Mouse (Mus musculus) retina, postnatal 1 day (tissue): ENCODE measurements at regions not wholly inside any gene's neighbourhood (a gene's known extent, or its start where the extent isn't known, plus 50 kb on each side); places are given as distances from the start of the nearest gene placed in this dataset.
A peak's percentile ranks its signal among the peaks of the same experiment; 100 is the strongest.

Experiments
- DNase-seq: peaks from one replicate; pipeline ENCODE4 v3.0.0-alpha.2; 2012

DNA sequence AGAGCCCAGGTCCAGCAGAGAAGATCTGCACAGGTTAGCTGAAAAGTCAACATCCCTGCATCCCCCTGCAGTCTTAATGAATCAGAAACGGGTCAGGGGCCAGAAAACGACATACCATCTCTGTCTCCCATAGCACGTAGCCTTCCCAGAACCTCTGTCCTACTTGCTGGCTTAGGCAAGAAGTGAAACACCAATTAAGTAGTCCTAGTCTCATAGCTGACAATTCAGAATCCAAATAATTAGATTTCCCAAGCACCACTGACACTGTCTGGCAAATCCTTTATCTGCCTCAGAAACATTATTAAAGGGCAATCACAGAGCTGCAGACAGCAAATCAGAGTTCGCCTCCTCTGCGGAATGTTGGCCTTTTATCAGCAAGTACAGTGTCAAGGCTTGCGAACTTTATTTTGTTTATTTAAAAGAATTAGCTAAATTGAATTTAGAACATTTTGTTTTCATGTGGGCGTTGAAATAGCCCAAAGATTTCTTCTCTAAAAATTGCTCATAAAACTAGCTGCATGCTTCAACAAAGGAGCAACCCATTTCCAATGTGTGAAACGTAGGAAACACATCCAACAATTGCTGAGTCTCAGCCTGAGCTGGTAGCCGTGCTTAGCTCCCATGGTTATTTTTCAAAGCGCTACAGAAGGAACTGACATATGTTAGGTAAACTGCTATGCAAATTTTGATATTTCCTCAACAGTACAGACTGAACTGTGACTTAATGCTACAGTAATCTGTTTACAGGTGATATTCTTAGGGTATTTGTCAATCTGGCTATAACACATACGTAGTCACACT, 411.2 kb downstream of the Ipo11 start:
- no peak for DNase-seq

DNA sequence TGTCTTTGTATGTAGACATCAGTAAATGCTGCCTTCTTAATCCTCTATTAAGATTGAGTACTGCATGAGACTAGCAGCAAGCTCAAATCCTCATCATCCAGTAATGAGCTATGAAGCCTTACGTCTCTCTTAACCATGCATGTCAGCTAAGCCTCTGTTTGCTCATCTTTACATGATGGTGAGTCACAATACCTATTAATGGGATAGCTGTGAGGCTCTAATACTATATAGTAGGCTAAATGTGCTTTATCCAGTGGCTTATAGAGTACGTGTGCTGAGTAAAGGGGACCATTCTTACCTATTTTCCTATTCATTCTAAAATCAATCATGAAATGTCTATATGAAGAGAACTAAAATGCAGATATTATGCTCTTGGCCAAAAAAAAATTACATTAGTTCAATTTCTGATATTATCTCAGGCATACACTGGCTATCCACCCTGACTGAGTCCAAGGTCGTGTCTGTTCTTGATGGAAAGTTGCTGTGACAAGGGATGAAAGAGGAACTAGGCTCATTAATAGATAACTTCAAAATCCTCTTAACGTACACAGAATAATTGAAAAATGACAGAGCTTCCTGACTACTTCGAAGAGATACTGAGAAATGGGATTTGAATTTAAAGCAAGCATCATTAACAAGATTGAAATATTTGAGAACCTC, 422.1 kb downstream of the Ipo11 start:
- DNase-seq = peak; percentile 37

DNA sequence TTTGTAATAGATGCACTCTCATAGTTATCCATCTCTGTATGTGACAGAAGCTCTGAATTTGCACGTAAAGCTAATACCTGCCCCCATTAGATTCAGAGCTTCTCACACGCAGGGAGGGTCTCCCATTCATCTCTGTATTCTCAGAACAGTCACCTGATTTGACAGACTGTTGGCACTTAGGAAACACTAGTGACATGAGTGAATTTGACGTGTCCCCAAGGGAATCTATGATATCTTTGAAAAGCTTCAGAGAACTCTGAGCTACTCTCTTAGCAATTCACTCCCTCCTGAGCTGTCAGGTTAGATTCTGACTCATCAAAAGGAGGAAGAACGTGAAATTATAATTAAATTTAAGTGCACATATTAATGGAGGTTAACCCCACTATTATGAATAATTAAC, 423.1 kb downstream of the Ipo11 start:
- peak; percentile 31 for DNase-seq

DNA sequence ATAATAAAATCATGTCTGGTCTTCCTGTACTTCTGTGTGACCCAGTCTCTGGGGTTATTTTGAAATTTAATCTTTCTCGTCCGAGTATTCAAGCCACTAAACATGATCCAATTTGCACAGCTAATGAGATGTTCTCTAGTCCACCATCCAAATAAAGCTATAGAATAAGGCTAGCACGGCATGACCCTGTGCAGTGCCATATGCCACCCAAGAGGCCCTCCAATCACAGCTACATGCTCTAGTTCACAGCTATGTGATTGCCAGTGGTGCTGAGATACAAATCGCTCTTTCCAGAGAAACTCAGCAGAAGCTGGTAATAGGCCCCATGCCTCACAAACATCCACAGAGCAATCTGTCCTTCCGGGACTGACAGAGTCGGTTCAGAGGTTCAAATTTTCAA, 426.3 kb downstream of the Ipo11 start:
- DNase-seq = peak; percentile 74

DNA sequence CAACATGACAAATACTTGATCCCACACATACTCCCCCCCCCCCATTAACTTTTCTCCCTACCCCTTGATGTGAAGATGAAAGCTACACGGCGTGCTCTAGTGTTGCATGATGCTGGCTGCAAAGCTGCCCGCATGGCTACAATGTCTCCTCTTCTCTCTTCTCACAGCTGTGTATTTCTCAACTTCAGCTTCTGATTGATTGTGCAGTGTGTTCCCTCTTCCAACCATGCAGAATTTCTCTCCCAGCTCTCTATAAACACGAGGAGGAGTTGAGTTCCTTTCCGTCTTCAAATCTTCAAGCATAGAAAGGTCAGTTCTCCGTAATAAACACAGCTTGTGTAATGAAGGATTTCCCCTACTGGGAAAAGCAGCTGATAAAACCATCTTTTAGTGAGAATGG, 435.5 kb downstream of the Ipo11 start:
- DNase-seq = no peak

DNA sequence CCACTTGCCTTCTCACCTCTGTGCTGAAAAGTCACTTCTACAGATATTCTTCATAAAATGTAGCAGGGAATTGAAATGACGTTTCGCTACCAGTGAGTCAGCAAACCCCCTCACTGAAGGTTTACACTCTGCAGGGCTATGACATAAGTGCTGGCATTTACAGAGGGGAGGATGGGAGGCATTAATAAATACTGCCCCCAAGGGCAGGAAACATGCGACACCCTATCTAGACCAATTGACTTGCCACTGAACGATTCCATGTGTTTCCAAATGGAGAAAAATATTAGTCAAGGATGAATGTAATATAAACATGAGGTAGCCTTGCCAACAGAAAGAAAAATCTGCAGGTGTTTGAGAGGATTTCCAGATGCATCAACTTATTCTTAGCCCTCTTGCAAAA, 465.5 kb downstream of the Ipo11 start:
- DNase-seq = no peak

DNA sequence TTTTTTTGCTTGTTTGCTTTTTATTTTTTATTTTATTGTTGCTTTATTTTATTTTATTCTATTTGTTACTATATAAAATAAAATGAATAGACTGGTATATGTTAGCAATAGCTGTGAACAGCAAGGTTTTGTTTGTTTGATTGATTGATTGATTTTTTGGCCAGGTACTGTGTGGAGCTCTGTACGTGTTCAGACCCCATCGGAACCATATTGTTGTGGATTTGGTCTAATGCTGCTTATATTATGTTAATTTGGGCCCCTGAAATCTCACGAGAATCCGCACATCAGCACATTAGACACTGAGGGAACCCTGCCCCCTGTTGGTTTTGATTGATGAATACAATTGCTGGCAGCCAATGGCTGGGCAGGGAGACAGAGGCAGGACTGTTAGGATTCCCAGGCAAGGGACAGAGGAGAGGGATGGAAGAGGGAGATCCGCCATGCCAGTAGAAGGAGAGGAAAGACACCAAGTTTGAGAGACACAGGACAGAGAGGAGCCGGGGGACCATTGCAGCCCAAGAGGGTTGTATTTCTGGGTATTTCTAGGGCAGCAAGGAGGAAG, 482.3 kb downstream of the Ipo11 start:
- DNase-seq = no peak

DNA sequence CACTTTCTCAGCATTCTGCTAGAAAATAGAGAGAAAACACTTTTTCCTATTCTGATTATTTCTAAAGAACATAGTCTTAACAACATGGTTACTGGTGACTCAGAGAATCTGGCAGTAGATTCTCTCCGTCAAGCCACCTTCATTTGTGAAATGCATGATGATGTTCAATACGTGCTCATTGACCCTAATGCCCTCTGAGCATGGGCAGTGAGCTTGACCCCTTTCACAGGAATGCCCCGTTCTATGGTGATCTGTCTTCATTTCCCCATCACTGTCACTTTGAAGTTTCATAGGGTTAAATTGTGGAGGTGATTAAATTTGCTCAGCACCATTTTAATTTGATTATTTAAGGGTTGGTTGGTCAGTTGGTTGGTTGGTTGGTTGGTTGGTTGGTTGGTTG, 504.6 kb downstream of the Ipo11 start:
- DNase-seq = no peak

DNA sequence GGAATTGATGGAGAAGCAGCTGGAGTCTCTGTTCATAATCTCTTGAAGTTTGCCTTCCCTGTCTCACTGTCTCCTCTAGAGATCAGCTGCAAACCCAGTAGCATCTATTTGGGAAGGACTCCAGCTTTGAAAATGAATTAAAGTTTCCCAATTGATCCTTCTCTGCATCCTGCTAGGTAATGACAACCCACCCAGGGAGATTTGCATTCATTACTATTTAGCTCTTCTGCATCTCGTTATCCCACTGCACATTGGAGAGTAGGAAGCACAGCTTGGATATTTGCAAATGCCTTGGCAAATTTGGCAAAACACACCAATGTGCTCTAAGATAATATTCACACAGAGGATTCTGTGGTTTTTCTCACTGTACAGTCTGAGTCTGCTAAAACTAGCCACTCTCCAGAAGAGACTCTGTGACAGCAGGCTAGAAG, 530.1 kb downstream of the Ipo11 start:
- DNase-seq = no peak

DNA sequence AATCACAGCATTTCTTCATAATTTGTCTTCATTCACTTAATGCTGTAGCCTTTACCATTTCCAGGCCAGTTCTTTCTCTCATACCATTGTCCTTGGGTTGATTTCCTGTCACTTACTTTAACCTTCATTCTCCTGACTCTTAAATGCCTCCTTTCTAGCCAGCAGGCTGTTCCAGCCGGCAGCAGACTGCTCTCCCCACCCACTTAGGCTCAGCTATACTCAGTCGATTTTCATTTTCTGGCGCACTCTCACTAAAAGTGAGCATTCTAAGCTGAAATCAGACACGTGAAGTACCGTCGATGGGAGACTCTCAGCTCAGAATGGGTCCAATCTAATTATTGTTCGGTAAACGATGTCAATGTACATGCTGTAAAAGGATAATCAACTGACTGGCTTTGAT, 544.1 kb downstream of the Ipo11 start:
- DNase-seq = no peak

DNA sequence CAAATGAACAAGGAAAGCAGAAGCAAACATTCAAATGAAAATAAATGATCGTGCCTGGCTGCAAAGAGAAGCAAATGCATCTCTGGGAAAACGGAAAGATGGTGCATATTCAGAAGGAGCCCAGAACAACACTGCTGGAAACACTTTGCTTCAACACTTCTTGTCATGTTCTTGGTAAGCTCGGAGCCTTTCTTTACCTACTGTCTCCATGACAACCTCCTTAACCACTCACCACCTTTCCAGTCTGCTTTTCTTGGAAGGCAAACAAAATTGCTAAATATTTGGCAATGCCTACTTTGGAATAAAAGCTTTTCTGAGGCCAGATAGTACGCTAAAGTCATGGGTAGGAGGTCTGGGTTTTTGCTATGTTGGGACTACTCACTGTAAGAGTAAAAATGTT, 548.1 kb downstream of the Ipo11 start:
- DNase-seq = no peak

DNA sequence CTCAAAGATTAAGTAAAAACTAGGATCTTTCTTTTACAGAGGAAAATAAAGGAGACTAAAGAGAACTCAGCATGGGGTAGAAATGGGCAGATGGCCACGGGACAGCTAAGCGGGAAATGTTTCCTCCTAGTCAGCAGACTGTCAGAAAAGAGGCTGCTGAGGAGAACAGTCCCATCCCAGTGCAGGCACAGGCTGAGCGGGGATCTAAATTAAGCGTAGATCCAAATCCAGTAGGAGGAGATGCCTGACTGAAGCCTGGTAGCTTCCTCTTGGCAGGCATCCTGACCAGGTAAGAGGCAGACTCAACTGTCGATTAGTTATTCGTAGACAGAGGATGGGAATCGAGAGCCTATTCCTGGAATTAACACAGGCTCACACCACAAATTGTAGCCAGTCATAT, 569.2 kb downstream of the Ipo11 start:
- no peak for DNase-seq

DNA sequence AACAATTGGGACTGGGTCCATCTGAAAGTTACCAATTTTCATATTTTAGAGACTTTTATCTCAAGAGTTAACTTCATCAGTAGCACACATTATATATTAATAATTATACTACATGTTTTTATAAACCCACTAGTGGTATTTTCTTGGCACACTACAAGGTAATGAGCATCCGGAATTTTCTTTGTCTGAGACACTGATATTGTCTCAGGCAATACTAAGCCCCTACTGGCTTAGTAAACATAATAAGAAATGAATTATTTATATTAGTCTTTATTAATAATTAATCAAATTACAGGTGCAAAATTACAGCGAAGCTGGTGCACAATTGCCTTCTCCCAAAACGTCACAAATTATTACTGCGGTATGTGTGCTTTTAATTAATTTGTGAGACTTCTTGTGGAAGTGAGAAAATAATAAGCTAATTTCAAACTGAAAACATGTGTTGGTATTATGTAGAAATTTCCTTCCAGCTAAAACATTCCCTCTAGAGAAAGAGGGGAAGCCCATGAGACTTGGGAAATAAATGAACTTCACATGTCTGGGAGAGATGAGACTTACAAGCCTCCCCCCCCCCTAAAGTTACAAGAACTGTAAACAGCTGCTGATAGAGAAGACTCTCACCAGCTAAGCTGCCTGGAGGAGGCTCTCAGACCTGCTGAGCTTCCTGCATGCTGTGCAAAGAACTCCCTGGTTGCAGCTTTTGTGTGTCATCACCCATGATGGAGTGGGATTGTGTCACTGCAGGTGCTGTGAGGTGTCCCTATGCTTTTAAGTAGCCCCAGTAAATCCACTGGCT, 583.9 kb downstream of the Ipo11 start:
- no peak for DNase-seq

DNA sequence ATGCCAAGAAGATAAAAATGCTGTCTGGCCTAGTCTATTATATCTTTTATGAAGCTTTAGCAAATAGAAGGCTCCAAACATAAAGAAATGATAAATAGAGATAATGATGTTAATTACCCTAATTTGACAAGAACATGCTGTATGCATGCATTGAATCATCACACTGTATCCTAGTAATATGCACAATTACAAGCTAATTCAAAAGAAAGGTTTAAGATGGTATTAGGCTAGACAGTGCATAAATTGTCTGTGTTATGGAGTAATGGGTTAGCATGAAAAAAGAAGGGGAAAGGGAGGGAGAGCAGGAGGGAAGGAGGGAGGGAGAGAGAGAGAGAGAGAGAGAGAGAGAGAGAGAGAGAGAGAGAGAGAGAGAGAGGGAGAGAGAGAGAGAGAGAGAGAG, 604.7 kb downstream of the Ipo11 start:
- DNase-seq = no peak

DNA sequence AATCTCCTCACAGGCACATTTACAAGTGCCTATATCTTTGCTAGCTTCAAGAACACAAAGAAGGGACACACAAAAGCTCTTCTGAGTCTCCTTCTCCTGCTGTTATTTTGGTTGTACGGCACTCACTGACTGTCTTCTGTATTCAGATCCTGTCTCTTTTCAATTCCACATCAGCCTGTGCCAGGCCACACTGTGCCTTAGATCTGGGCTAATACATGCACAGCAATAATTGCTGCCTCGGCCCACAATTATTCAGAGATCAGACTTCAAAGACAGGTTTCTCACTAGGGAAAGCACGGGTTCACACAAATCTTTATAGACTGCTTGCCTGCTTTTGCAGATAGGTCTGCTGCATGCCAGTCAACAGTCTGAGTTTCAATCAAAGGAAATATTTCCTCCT, 617.8 kb downstream of the Ipo11 start:
- DNase-seq = no peak

DNA sequence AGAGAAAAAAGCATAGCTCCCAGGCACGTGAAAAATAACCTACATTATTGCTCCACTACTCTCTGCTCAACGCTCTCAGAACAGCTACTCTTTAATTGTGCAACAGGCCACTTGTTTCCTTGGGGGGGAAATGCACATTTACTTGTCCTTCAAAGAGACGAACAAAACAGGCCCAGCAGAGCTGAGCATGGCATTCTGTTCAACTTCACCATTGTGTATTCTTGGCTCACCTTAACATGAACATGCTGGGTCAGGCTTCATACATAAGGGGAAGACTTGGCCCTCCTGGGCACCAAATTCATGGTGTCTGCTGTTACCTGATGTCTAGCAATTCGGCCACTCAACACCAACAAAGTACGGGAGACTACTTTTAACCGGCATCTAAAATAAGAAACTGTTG, 618.3 kb downstream of the Ipo11 start:
- no peak for DNase-seq

DNA sequence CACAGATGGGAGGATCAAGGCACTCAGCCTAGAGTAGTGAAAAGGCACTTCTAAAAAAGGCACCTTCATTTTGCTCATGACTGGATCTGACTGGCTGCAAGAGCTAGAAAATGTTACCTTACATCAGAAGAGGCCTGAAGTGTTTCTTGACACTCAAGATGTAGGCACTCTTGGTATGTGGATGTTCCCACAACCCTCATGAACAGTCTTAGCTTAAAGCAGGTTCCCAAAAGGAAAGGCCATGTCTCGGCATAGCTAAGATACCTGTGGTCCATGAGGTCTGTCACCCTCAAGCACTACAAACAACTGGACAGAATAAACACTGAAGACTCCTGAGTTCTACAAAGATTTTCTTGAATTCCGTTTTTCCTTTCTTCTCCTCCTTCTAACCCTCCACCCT, 619.5 kb downstream of the Ipo11 start:
- no peak for DNase-seq

DNA sequence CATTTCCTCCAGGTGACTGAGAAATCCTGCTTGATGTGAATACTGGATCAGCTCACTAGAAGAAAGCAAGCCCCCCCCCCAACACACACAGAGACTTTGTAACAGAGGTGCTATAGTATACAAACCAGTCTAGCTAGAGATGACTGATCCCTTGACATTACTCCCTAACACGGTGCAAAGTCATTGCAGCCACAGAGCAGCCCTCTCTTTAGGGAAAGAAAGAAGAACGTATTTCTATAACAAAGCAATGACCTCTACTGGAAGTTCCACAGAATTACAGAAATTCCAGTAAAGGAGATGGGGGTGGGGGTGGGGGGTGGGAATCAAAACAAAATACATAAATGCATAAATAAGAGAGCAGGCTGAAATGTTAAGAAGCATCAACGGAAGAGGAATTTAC, 655.6 kb downstream of the Ipo11 start:
- DNase-seq = peak; percentile 16

DNA sequence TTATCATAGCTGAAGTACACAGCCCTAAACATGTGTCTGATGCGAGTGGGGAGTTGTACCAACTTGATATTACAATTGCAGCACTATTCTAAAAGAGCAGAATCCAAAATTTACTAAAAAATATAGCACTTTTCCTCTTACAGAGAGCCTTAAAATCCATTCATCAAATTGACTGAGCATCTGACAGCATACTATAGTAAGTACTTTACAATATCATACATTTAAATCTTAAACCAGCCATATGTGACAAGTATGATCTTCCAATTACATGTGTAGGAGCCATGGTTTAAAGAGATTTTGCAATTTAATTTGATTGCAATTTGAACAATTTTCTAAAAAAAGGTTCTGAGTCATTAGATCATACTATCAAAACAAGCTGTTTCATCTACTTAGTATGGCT, 676.9 kb downstream of the Ipo11 start:
- DNase-seq = no peak
